Mouse (Mus musculus) small intestine, adult 2 months (tissue): ENCODE data around the gene Zfpm1.

Experiments used
- CTCF ChIP-seq: fragments of 200-500 bp; IDR thresholded peaks from 2 replicates; pipeline ENCODE4 v1.5.1; 2012; ENCODE audit warnings: low read depth, mild to moderate bottlenecking, control low read depth, inconsistent platforms, low read length, moderate library complexity, mixed read lengths; ENCODE audit not compliant: insufficient replicate concordance, insufficient read length; ENCODE audit errors: extremely low read depth
- POLR2A ChIP-seq: fragments of 200-500 bp; IDR thresholded peaks from 2 replicates; pipeline ENCODE4 v1.6.1; 2012; ENCODE audit warnings: low read depth, mild to moderate bottlenecking, control low read depth, inconsistent platforms, low read length, moderate library complexity

DNA sequence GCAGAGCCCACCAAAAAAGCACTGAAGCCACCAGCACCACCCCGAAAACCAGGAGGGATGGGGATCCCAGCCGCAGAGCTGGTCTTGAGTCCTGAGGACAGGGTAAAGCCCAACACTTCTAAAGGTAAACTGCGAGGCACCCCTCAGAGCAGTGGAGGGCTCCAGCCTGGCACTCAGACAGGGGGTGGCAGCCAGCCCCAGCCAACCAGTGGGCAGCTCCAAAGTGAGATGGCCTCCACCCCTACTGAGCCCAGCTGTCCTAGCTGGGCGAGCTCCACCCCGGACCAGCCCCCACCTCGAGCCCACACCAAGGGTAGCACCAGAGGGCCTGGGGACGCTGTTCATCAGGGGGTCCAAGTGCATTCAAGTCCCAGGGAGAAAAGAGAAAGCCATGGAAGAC is 11.4 kb upstream of the Zfpm1 start:
- no peak for TF ChIP-seq CTCF
- no peak for TF ChIP-seq POLR2A
